Mouse (Mus musculus): ENCODE data around the gene Trpv1. TPM values are rescaled to one million over a fixed set of nuclear protein-coding genes. Genes with fewer than 3 reads are reported as not detected.

The Trpv1 gene
- total and polyA plus RNA-seq, 3 experiments, result 0.21 to 0.62 (median 0.26) TPM

GRCm38 (mm10) chr11:73235990-73236701 is 2.1 kb downstream of the Trpv1 start:
- DNase-seq, result peak; percentile 52

GRCm38 (mm10) chr11:73236731-73237130 is 2.6 kb downstream of the Trpv1 start:
- DNase-seq, result no peak

GRCm38 (mm10) chr11:73242199-73242598 is 8.1 kb downstream of the Trpv1 start:
- DNase-seq, result no peak

- no peak for DNase-seq
Measured at GRCm38 (mm10) chr11:73242777-73243176, 8.7 kb downstream of the Trpv1 start.

DNA sequence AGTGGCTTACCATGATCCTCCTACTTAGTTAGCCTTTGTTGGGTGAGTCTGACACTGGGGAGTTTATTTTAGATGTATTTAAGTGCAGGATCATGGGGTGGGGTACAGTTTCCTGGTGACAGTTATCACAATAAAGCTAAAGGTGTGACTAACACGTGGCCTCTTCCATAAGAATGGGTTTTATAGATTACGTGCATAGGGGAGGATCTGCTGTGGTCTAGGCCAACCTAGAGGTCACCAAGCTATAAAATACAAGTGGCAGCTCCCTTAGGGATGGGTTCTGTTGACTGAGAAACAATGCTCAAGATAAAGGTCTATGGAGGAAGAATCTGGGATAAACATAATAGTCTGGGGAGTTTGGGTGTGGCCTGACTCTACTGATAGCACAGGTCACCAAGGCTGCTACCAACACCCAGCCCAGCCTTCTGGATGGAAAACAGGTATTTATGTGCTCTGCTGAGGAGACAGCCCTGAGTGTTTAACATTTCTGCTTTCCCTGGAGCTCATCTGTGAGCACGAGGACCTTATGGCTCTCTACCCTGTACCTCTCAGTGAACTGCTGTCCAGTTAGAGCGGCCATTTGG is 23.4 kb downstream of the Trpv1 start:
- DNase-seq, result no peak

DNA sequence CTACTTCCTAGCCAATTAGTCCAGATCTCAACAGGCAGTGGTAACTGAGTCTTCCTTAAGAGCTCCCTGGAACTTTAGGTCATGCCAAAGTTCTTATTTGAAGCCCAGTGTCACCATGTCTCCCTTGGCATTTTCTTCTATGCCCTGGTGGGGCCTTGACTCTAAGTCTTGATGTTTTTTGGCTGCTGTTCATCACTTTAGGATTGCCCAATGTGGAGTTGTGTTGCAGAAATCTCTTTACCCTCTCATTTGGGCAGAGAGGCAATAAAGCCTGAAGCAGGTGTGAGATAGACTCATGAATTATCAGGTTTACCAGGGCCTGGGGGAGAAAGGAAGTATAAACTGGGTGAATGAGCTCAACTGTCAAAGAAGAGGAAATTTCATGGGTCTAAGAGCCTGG is 24.6 kb downstream of the Trpv1 start:
- peak; percentile 9 for DNase-seq

DNA sequence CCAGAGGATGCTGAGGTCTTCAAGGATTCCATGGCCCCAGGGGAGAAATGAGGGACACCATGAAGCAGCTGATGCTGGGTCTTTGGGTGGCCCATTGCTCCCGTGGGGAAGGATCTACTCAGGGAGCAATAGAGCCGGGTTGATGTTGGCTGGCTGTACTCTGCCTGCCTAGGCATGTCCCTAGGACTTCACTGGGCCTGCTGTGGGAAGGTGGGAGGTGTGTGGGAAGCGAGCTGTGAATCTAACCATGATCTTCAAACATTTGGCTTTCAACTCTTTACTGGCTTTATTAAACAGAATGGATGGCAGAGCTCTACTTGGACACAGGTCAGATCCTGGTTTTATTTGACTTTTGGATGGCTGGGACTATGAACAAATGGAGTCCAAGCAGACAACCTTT is 26.4 kb downstream of the Trpv1 start:
- DNase-seq, result no peak

DNA sequence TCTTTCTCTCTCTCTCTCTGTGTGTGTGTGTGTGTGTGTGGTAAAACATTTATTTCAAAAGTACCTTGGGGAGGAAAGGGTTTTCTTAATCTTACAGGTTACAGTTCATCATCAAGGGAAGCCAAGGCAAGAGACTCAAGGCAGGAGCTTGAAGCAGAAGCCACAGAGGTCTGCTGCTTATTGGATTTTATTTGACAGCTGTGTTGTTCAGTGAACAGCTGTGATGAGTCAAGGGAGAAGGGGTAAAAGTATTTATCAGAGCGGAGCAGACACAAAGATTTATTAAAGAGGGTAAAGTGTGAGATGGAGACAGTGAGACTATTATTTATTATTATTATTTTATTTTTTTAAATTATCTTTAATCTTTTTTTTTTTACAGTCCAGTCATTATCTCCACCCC is 27.3 kb downstream of the Trpv1 start:
- no peak for DNase-seq

GRCm38 (mm10) chr11:73267267-73267666 is 33.2 kb downstream of the Trpv1 start, which contains the start of gene Trpv3:
TSS of gene Trpv3 (plus strand) at chr11:73267388.
- no peak for DNase-seq

DNA sequence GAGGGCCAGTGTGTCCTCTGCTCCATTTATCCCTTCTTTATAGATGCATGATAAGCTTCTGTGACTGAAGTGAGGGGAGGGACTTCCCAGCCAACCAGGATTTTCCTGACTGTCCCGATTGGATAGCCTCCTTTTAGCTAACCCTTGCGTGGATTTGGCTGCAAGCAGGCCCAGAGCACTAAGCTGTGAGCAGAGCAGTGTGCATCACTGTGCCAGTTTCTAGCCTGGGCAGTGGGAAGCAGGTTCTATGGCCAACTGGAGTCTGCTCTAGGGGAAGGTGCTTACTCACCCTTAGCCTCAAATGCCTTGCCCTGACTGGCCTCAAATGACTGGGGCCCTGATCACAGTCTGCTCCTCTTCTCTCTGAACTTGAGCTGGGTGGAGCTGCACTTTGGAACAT is 40.7 kb downstream of the Trpv1 start:
- DNase-seq, result no peak

DNA sequence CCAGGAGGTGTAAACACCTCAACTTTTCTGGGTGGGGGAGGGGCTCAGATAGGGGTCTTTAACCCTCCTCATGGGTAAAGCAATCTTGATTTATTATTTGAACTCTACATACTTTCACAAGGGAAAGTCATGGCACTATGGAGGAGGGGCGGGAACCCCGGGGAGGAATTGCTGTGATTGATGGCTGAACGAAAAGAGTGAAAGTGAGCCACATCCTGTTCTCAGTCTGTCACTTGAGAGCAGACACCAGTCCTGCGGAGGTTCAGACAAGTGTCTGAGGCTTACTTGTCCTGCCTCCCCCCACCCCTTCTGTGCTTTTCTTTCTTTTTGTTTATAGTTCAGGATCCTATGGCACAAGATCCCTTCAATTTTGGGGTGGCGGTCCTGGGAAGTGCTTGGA is 46.6 kb downstream of the Trpv1 start:
- DNase-seq, result no peak

DNA sequence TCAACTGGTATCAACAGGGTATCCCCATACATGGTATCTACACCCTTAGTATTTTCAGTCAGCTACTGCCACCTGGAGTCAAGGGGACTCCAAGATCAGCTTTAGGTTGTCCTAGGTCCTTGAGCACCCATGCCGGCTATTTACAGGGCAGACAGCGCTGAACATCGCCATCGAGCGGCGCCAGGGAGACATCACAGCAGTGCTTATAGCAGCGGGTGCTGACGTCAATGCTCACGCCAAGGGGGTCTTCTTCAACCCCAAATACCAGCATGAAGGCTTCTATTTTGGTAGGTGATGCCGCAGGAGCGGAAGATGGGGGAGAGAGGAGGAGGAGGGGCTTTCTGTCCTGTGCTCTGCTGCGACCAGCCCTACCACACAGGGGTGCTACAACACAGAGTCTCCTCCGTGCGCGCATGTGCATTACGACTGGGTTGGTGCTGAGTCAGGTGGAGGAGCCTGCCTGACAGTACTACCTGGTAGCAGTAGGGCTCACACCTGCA is 47.5 kb downstream of the Trpv1 start:
- peak; percentile 43 for DNase-seq

DNA sequence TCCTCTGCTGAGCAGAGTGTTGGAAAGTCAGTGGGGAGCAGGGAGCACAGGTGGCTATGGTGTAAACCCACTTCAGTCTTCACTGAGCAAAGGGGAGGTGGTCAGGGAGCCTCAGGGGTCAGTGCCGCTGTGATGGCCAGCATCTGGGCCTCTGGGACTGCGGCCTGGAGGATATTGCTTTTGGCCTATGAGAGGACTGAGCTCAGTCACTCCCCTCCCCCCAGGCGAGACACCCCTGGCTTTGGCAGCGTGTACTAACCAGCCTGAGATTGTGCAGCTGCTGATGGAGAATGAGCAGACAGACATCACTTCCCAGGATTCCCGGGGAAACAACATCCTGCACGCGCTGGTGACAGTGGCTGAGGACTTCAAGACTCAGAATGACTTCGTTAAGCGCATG is 49.3 kb downstream of the Trpv1 start:
- DNase-seq, result no peak

DNA sequence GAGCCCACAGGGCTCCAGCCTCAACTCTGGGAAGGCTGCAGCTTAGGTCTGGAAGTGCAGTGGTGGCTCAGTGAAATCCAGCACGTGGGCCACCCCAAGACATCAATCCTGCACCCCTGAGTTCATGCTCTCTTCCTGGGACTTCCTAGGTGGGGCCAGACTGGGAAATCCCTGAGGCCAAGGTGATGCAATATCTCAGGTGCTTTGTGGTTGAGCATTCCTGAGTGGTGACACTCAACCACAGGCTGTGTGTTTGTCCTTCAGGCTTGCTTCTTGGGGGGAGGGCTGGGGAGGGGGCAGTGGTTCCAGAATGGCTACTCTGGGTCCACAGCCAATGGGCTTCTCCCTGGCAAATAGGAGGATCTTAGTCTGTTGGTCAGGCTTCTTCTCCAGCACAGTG is 49.8 kb downstream of the Trpv1 start:
- DNase-seq, result no peak

DNA sequence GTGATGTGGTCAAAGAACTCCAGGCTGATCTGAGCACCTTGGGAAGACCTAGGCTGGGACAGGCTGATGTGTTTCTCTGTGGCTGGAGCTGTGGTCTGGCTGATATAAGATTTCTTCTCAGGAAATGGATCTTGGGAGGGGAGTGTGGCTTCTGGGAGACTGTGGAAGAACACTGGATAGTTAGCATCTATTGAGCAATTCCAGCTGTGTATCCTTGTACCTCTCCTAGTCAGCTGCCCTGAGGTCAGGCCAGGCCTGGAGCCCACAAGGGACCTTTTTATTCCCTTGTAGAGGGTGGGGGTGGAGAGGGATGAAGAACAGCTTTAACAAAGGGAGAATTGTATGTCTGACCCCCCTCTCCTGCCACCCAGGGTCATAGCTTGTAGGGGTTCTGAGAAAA is 50.3 kb downstream of the Trpv1 start:
- no peak for DNase-seq

GRCm38 (mm10) chr11:73289621-73290020 is 55.5 kb downstream of the Trpv1 start:
- no peak for DNase-seq

DNA sequence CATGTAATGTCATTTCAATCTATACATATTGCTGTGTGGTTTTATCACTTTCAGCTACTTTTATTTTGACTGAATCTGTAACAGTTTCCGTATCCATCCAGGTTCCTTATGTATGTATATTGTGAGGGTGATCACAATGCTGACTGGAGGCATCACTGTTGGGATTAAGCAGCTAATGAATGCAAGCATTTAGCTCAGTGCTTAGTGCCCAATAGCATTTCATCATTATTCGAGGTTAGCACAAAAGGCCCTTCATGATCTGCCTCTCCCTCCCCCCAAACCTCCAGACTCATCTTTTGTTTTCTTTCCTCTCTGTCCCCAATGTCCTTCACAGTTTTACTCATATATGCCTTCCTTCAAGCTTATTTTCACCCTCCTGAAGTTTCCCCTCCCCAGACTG is 69.0 kb downstream of the Trpv1 start:
- DNase-seq, result no peak

Other genes starting within 250 kb of the Trpv1 start
- under 1 TPM; 0.40 to 0.55 TPM for gene P2rx1, start 235.2 kb upstream of the Trpv1 start, total RNA-seq (2021)
- gene P2rx1, start 235.2 kb upstream of the Trpv1 start, polyA plus RNA-seq (2012; rRNA removed), result 0.85 and 1.0 TPM in 2 replicates
- gene Camkk1, start 215.3 kb upstream of the Trpv1 start, total RNA-seq (2021), result 1 to 10 TPM; 1.8 to 9.8 TPM
- gene Camkk1, start 215.3 kb upstream of the Trpv1 start, polyA plus RNA-seq (2012; rRNA removed), result 2.2 and 3.2 TPM in 2 replicates
- 1 to 10 TPM; 9.4 to 9.5 TPM for gene Ncbp3, start 186.5 kb upstream of the Trpv1 start, total RNA-seq (2021)
- 1.6 and 1.7 TPM in 2 replicates for gene Ncbp3, start 186.5 kb upstream of the Trpv1 start, polyA plus RNA-seq (2012; rRNA removed)
- under 1 TPM; 0.23 to 0.79 TPM for gene Itgae, start 143.7 kb upstream of the Trpv1 start, total RNA-seq (2021)
- 0.39 and 0.54 TPM in 2 replicates for gene Itgae, start 143.7 kb upstream of the Trpv1 start, polyA plus RNA-seq (2012; rRNA removed)
- gene Haspin, start 96.0 kb upstream of the Trpv1 start, total RNA-seq (2021), result under 1 TPM; 0.35 TPM
- gene Haspin, start 96.0 kb upstream of the Trpv1 start, polyA plus RNA-seq (2012; rRNA removed), result 0.70 and 0.91 TPM in 2 replicates
- gene P2rx5, start 73.9 kb upstream of the Trpv1 start, total RNA-seq (2021), result 10 to 100 TPM in 1 of 2 experiments, 1 to 10 TPM in 1; 4.4 to 10.9 TPM
- 2.3 and 2.9 TPM in 2 replicates for gene P2rx5, start 73.9 kb upstream of the Trpv1 start, polyA plus RNA-seq (2012; rRNA removed)
- 10 to 100 TPM; 86.1 to 88.7 TPM for gene Emc6, start 57.3 kb upstream of the Trpv1 start, total RNA-seq (2021)
- gene Emc6, start 57.3 kb upstream of the Trpv1 start, polyA plus RNA-seq (2012; rRNA removed), result 91.0 and 117 TPM in 2 replicates
- gene Tax1bp3, start 57.2 kb upstream of the Trpv1 start, total RNA-seq (2021), result 10 to 100 TPM; 71.0 to 87.8 TPM
- 71.0 and 77.0 TPM in 2 replicates for gene Tax1bp3, start 57.2 kb upstream of the Trpv1 start, polyA plus RNA-seq (2012; rRNA removed)
- gene Ctns, start 35.2 kb upstream of the Trpv1 start, total RNA-seq (2021), result 10 to 100 TPM; 16.8 to 18.3 TPM
- gene Ctns, start 35.2 kb upstream of the Trpv1 start, polyA plus RNA-seq (2012; rRNA removed), result 11.1 and 12.5 TPM in 2 replicates
- gene Shpk, start 34.8 kb upstream of the Trpv1 start, total RNA-seq (2021), result 10 to 100 TPM in 1 of 2 experiments, 1 to 10 TPM in 1; 8.8 to 12.4 TPM
- 10.0 and 10.9 TPM in 2 replicates for gene Shpk, start 34.8 kb upstream of the Trpv1 start, polyA plus RNA-seq (2012; rRNA removed)
- under 1 TPM; 0.12 to 0.14 TPM for gene Trpv3, start 33.1 kb downstream of the Trpv1 start, total RNA-seq (2021)
- 0.04 and 0.09 TPM in 2 replicates for gene Trpv3, start 33.1 kb downstream of the Trpv1 start, polyA plus RNA-seq (2012; rRNA removed)
- 10 to 100 TPM; 12.9 to 27.6 TPM for gene Aspa, start 95.3 kb downstream of the Trpv1 start, total RNA-seq (2021)
- 0.48 and 0.59 TPM in 2 replicates for gene Aspa, start 95.3 kb downstream of the Trpv1 start, polyA plus RNA-seq (2012; rRNA removed)
- not detected for gene Gm49340, start 95.4 kb downstream of the Trpv1 start, total RNA-seq (2021)
- gene Gm49340, start 95.4 kb downstream of the Trpv1 start, polyA plus RNA-seq (2012; rRNA removed), result 0.04 TPM in 1 of 2 replicates, not detected in the other
- gene Spata22, start 95.4 kb downstream of the Trpv1 start, total RNA-seq (2021), result 1 to 10 TPM; 1.1 to 1.5 TPM
- not detected in 2 replicates for gene Spata22, start 95.4 kb downstream of the Trpv1 start, polyA plus RNA-seq (2012; rRNA removed)
- gene Olfr20, start 116.5 kb downstream of the Trpv1 start, total RNA-seq (2021), result not detected
- gene Olfr20, start 116.5 kb downstream of the Trpv1 start, polyA plus RNA-seq (2012; rRNA removed), result 0.22 and 0.31 TPM in 2 replicates
- not detected for gene Olfr376, start 137.0 kb downstream of the Trpv1 start, total RNA-seq (2021)
- gene Olfr376, start 137.0 kb downstream of the Trpv1 start, polyA plus RNA-seq (2012; rRNA removed), result not detected in 2 replicates
- not detected for gene Olfr1, start 165.3 kb downstream of the Trpv1 start, total RNA-seq (2021)
- not detected in 2 replicates for gene Olfr1, start 165.3 kb downstream of the Trpv1 start, polyA plus RNA-seq (2012; rRNA removed)
- not detected for gene Olfr378, start 194.2 kb downstream of the Trpv1 start, total RNA-seq (2021)
- not detected in 2 replicates for gene Olfr378, start 194.2 kb downstream of the Trpv1 start, polyA plus RNA-seq (2012; rRNA removed)
- gene Olfr380, start 223.2 kb downstream of the Trpv1 start, total RNA-seq (2021), result not detected
- gene Olfr380, start 223.2 kb downstream of the Trpv1 start, polyA plus RNA-seq (2012; rRNA removed), result not detected in 2 replicates